Mouse (Mus musculus) thymus, adult 2 months (tissue): ENCODE data around the gene Usb1. TPM values are rescaled to one million over a fixed set of nuclear protein-coding genes. Genes with fewer than 3 reads are reported as not detected.

Source experiments
- DNase-seq: peaks from one replicate; pipeline ENCODE4 v3.0.0; 2021
- H3K27ac ChIP-seq: fragments of 200-500 bp; 2 replicates; pipeline ENCODE4 v1.5.1; 2012; ENCODE audit warnings: low read length, control low read depth; ENCODE audit not compliant: control insufficient read depth, insufficient read depth
- H3K27me3 ChIP-seq: fragments of 200-500 bp; 2 replicates; pipeline ENCODE4 v1.6.1; 2012; ENCODE audit warnings: mild to moderate bottlenecking, low read length, moderate library complexity, mixed read lengths; ENCODE audit not compliant: control insufficient read depth, insufficient read depth
- H3K36me3 ChIP-seq: fragments of 200-500 bp; 2 replicates; pipeline ENCODE4 v1.6.1; 2012; ENCODE audit warnings: mild to moderate bottlenecking, low read length, moderate library complexity; ENCODE audit not compliant: control insufficient read depth, insufficient read depth
- H3K4me1 ChIP-seq: fragments of 200-500 bp; replicated peaks from 2 replicates; pipeline ENCODE4 v1.6.1; 2012; ENCODE audit warnings: low read length; ENCODE audit not compliant: control insufficient read depth, insufficient read depth
- H3K4me3 ChIP-seq: fragments of 200-500 bp; 2 replicates; pipeline ENCODE4 v1.5.1; 2012; ENCODE audit warnings: mild to moderate bottlenecking, low read length, control low read depth, moderate library complexity; ENCODE audit not compliant: control insufficient read depth, insufficient read depth
- CTCF ChIP-seq: fragments of 200-500 bp; IDR thresholded peaks from 2 replicates; pipeline ENCODE4 v1.5.1; 2012; ENCODE audit warnings: mild to moderate bottlenecking, control low read depth, low read length, moderate library complexity, borderline replicate concordance; ENCODE audit not compliant: control insufficient read depth, poor library complexity, insufficient read depth; ENCODE audit errors: extremely low read depth
- POLR2A ChIP-seq: fragments of 200-500 bp; IDR thresholded peaks from 2 replicates; pipeline ENCODE4 v1.6.1; 2012; ENCODE audit warnings: mild to moderate bottlenecking, low read length, control low read depth, moderate library complexity; ENCODE audit not compliant: control insufficient read depth, poor library complexity, insufficient read depth; ENCODE audit errors: extremely low read depth
- WGBS: fragments of 180-500 bp; shearing (Covaris S2); methylation state at CpG from one replicate; pipeline ENCODE4 v1.1.7; 2018; 5-methylcytosine and 5-hydroxymethylcytosine counted together
- polyA plus RNA-seq: library from polyadenylated mRNA; depleted of rRNA; stranded (reverse); fragments of >200 nt; gene quantifications from 2 replicates; pipeline ENCODE4 v1.2.3, GENCODE M21; 2012

The Usb1 gene
- polyA plus RNA-seq, 1 experiment: 55.6 TPM

DNA sequence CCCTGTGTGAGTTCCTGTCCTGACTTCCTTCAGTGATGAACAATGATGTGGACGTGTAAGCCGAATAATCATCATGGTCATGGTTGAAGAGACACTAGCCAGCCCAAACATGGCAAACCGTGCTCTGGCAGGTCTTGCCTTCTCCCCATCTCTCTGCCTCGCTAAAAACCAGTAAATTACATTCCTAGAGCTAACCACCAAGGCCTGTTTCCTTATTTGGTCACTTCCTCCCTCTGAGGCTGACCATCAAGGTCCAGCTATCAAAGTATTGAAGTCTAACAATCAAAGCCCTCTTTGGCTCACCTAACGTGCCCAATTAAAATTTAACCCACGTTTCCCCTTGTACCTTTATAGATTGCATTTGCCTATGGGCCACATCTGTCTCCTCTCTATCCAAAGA is 30.2 kb downstream of the Usb1 start:
- DNase-seq: no peak
- 88% methylated on average over 6 of the region's 6 CpGs for WGBS
- no peaks in the 10 kb centered on the region for H3K36me3 ChIP-seq
- no peaks in the 10 kb centered on the region for H3K4me1 ChIP-seq
- no peaks in the 10 kb centered on the region for H3K27me3 ChIP-seq
- no peak for TF ChIP-seq POLR2A
- TF ChIP-seq CTCF: no peak
- no peak overlapping the region for H3K4me3 ChIP-seq
- no peak overlapping the region for H3K27ac ChIP-seq

DNA sequence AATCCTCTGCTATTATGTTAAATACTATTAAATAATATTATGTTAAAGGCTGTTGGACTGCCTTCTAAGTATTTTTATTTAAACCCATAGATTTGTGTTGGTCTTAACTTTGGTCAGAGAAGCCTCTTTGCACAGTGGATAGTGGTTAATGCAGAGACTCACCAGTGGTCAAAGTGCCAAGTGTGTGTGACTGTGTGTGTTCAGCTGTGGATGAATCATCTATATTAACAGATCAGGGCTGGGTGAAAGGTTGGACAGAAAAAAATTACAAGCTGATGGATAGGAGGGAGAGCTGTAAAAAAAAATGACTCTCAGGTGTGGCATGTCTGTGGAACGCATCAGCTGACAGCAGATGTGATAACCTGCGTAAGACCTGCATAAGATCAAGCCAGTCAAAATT is 31.8 kb downstream of the Usb1 start:
- H3K27me3 ChIP-seq: no peaks in the 10 kb centered on the region
- 95% methylated on average over 2 of the region's 2 CpGs for WGBS
- no peak for TF ChIP-seq CTCF
- TF ChIP-seq POLR2A: no peak

DNA sequence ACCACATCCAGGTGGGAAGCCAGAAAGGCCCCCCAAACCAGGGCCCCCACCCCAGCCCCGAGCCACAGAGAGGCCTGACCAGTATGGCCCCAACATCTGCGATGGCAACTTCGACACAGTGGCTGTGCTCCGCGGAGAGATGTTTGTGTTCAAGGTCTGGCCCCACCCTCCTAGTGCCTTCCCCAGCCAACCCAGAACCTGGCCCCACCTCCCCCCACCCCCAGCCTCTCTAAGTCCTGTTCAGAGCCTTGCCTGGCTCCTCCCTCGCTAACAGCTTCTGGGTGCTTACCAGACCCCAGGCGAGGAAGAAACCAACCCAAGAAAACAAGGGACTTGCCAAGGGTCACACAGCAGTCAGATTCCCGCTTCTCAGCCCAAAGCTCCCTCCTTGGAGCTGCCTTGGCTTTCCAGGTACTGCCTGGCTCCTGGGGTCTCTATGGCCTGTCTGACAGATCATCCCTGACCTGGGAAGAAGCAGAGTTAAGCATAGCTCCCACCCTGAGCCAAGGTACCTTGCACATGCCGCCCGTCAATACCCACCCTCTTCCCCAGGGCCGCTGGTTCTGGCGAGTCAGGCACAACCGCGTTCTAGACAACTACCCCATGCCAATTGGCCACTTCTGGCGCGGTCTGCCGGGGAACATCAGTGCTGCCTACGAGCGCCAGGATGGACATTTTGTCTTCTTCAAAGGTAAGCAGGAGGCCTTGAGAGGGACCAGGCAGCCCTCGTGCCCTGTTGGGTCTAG is 37.7 kb downstream of the Usb1 start:
- DNase-seq: peak; percentile 67
- peak overlapping the region; percentile 60 for H3K27ac ChIP-seq
- 34% methylated on average over 20 of the region's 20 CpGs for WGBS
- H3K4me3 ChIP-seq: peak overlapping the region; percentile 57
- no peaks in the 10 kb centered on the region for H3K27me3 ChIP-seq
- TF ChIP-seq CTCF (peak; percentile 13; the same call in 1 of the 2 replicates), POLR2A (peak; percentile 51; the same call in 1 of the 2 replicates)
- peaks cover 19% of the 10 kb centered on the region for H3K4me1 ChIP-seq
- no peaks in the 10 kb centered on the region for H3K36me3 ChIP-seq

More for the DNA sequence above, 31.8 kb downstream of the Usb1 start:
- Histone ChIP-seq H3K27ac (no peak overlapping the region), H3K36me3 (no peaks in the 10 kb centered on the region), H3K4me1 (0 out of 2 replicates have a peak, but pooled peaks cover under 1% of the 10 kb centered on the region), H3K4me3 (no peak overlapping the region)
- no peak for DNase-seq

DNA sequence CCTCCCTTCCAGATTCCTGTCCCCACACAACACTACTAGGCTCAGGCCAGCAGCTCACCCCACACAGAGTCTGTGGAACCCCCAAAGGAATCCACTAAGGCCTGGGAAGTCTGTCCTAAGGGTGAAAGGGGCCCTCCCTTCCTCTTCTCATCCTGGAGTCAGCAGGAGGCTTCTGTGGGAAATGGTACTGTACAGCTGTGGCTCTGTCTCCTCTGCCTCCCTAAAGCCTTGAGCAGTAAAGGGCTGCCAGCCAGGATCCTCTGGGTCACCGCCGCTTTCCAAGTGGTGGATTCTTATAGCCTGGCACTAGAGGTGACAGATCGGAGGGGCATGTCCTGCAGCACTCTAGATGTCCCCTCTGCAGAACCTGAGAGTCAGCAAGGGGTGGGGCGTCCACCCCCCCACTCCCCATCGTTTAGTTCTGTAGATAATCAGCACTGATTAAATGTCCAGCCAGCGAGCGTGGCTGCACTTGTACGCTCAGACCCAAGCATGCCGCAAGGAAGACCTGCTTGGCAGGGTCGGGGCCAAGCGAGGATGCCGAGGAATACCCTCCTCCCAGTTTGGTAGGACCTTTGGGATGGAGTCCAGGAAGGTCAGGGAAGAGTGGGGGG is 41.4 kb downstream of the Usb1 start:
- Histone ChIP-seq H3K27ac (no peak overlapping the region), H3K36me3 (no peaks in the 10 kb centered on the region), H3K27me3 (no peaks in the 10 kb centered on the region), H3K4me3 (no peak overlapping the region), H3K4me1 (peaks cover 19% of the 10 kb centered on the region)
- DNase-seq: no peak
- 92% methylated on average over 12 of the region's 12 CpGs for WGBS
- TF ChIP-seq CTCF (no peak), POLR2A (no peak)

DNA sequence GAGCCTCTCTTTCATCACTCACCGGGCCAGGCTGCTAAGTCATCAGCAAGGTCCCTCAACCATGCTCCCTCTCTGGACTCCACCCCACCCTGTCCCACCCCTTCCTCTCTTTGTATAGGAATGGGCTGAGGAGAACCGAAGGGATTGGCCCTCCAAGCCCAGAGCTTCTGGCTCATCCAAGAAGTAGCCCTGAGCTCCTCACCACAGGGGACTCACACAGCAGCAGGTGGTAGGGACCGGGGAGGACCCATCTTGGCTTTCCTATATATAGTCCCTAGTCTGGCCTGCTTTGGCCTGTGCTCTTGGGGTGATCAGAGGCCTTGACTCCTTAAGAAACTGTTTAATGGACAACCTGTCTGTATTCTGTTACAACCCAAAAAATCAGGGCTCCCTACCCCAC is 42.3 kb downstream of the Usb1 start:
- H3K4me3 ChIP-seq: no peak overlapping the region
- no peak for DNase-seq
- TF ChIP-seq CTCF (no peak), POLR2A (no peak)
- WGBS: 80% methylated on average over 3 of the region's 3 CpGs
- peaks cover 13% of the 10 kb centered on the region for H3K4me1 ChIP-seq
- no peaks in the 10 kb centered on the region for H3K27me3 ChIP-seq
- no peak overlapping the region for H3K27ac ChIP-seq
- H3K36me3 ChIP-seq: no peaks in the 10 kb centered on the region

DNA sequence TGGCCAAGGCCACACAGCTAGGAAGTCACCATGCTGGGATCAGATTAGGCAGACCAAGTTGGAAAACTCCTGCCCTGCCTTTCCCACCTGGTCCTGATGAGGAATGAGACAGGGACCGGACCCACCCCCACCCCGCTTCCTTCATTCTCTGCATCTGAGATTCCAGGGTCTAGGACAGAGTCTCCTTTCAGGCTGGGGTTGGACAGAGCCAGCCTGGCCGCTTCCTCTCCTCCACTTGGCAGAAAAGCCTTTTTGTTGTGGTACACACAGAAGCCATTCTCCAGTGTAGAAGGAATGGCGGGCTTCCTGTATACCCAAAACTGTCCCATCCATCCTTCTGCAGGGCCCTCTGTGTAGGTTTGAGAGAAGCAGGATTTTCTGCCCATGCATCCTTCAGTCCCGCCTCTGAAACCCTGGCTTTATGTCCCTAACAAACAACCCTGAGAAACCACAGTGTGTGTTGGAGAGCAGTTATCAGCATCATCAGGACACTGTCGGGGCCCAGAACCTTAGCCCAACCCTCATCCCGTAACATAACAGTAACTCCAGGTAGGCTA is 43.4 kb downstream of the Usb1 start:
- no peak overlapping the region for H3K4me3 ChIP-seq
- no peaks in the 10 kb centered on the region for H3K36me3 ChIP-seq
- DNase-seq: no peak
- H3K4me1 ChIP-seq: peaks cover 5% of the 10 kb centered on the region
- no peak for TF ChIP-seq POLR2A
- no peak for TF ChIP-seq CTCF
- no peak overlapping the region for H3K27ac ChIP-seq
- no peaks in the 10 kb centered on the region for H3K27me3 ChIP-seq
- whole genome bisulfite sequencing: 88% methylated on average over 7 of the region's 7 CpGs
